Mouse (Mus musculus) liver, postnatal 0 days (tissue): Measurements from ENCODE around the gene Rad51b.

Experiments used
- CTCF ChIP-seq: sonication (generic); IDR thresholded peaks from 2 replicates; pipeline ENCODE4 v1.5.1; 2016; ENCODE audit warnings: antibody characterized with exemption, low read depth
- EP300 ChIP-seq: IDR thresholded peaks from 2 replicates; pipeline ENCODE4 v1.6.1; 2016; ENCODE audit warnings: antibody characterized with exemption, low read depth, mild to moderate bottlenecking

DNA sequence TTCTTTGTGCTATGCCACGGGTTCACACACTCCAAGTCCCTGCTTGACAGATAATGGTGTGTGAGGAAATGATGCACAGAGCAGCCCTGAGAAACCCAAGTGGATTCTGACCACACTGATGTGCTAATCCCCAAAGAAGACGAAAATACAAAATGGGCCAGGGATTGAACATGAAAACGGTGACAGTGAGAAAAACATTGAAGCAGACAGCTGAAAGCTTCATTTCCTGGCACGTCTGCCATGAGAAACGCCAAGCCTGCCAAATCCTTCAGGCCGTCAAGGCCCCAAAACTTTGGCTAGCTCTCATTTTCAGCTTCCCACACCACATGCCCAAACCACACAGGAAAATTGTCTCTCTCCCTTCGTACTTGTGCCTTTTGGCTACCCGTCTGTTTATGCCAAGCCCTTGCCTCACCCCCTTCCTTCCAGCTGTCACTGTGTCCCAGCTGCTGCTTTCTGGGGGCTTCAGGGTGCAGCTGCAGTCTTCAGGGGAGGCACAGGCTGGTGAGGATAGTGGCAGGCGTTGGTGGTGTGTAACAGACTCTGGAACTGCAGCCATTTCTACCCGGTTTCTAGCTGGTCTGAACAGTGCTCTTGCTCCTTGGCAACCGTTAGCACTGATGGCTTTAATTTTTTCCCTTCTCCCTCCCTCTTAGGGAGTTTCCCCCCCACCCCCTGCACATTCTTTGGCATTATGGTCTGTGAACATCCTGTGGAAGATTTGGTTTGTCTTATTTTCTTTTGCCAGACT is 214.5 kb downstream of the Rad51b start:
- TF ChIP-seq CTCF: no peak
- no peak for TF ChIP-seq EP300
